Mouse (Mus musculus): ENCODE results near the gene Kat8.
"Not testable (repeated sequence)": the region's sequence is repeated elsewhere in the genome, so short reads cannot be mapped to it uniquely, and the experiment has no call there.

Kat8 gene

DNA sequence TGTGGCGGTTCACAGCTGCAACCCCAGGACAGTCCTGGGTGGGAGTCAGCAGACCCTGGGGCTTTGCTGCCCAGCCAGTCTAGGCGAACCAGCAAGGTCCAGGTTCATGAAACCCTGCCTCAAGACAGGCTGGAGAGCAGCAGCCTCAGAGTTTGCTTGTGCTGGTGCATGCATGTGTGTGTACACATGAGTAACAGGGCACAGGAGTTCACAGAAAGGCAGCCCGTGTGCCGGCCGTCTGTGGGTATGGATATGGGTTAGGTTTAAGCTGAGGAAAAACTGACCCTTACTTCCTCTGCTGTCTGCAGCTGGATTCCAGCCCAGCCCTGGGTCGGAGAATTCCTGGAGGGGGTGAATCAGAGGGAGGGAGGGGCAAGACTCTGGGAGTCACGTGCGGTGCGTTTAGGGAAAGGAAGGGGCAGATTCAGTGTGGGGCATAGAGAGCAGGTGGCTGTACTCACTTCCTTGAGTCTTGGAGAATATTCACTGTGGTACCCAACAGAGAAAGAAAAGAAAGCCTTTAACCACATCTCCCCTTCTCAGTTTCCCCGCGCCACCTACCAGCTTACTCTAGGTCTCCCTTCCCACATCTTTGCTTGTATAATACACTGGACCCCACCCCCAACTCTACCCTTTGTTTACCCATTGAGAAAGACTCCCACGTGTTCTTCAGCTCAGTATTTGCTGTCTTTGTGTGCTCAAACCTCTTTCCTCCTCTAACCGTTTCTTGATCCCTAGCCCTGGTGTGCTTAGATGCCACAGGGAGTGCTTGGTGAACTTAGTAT, 19.2 kb downstream of the Kat8 start:
- in situ Hi-C loops (cut with MboI, MseI): no loop called here

DNA sequence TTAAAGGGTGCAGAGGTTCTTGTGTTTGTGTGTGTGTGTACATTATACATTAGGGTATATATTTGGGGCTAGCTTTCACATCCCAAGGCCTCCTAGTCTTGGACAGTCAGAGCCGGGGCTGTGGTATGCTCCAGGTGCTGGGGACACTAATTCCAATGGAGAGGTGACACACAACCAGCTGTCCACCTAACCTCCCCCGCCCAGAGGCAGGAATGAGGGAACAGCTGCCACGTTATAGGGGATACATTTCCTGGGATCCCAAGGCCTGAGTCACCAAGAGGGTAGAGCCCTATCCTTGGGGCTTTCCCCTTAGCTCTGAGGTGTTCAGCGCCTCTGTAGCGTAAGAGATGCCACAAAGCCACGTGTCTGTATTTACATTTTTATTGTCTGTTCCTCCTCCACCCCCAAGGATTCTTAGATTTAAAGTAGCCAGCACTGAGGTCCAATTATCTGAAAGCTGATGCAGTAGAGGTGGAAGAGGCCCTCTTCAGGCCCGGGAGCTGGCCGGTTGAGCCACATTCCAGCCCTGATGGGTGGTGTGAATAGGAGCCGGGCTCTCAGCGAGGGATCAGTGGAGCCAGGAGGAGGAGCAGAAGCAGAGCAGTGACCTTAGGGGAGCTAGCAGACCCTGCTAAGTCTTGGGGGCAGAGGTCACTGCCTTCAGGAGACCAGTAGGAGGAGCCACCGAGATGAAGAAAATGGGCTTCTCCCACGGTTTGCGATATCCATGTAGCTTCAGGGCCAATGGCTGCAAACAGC, 20.1 kb downstream of the Kat8 start:
- in situ Hi-C loops (cut with MboI, MseI): no loop called here

- in situ Hi-C loops (cut with MboI, MseI): no loop called here
Observed at GRCm38 (mm10) chr7:127934075-127934474, 21.8 kb downstream of the Kat8 start.

DNA sequence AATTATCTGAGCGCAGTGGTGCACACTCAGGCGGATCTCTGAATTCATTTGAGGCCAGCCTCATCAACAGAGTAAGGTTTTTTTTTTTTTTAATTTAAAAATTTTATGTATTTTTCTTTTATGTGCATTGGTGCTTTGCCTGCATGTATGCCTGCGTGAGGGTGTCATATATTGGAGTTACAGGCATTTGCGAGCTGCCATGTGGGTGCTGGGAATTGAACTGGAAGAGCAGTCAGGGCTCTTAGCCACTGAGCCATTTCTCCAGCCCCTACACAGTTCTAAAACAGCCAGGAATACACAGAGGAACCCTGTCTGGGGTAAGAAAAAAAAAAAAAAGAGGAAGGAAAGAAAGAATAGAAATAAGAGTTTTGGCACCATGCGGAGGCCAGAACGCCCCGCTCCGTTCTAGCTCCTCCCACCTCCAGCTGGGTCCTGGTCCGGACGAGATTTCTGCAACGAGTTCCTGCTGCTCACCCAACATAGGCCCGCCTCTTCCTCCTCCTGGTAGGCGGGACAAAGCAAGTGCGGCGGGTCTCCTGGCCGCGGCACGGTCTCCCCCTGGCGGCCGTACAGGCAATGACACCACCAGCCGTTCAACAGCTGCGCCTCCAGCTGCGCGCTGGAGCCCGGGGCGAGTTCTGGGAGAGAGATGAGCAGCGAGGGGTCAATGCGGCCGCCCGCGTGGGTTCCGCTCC, 22.9 kb downstream of the Kat8 start:
- in situ Hi-C loops (cut with MboI, MseI): no loop called here

GRCm38 (mm10) chr7:127935748-127936159, 23.4 kb downstream of the Kat8 start:
- in situ Hi-C loops (cut with MboI, MseI): no loop called here

- in situ Hi-C loops (cut with MboI, MseI): no loop called here
Observed at GRCm38 (mm10) chr7:127936216-127936884, 24.0 kb downstream of the Kat8 start.

- in situ Hi-C loops (cut with MboI, MseI): not testable (repeated sequence)
Observed at GRCm38 (mm10) chr7:127942097-127942496, 29.8 kb downstream of the Kat8 start.

DNA sequence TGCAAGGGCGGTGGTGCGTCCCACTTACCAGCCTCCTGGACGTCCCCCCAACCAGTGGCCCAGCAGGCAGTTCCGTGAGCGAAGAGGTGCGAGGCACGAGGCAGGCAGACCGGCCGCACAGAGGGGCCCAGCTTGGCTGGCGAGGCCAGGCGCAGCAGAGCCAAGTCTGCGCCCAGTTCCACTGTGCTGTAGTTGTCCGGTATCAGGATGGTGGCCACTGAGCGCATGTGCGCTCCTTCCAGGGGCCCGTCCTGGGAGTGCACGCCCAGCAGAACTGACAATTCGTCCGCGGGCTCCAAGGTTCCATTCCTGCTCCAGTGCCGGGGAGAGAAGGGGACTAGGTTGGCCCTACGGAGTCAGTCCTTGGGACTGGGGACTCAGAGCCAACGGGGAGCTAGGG, 32.3 kb downstream of the Kat8 start:
- in situ Hi-C loops (cut with MboI, MseI): no loop called here

- in situ Hi-C loops (cut with MboI, MseI): no loop called here
Observed at GRCm38 (mm10) chr7:127946470-127947023, 34.2 kb downstream of the Kat8 start, which contains the start of gene Prss36. Gene Prss36, minus strand, starts transcription at chr7:127946725.

- in situ Hi-C loops (cut with MboI, MseI): no loop called here
Observed at GRCm38 (mm10) chr7:127952864-127953581, 40.7 kb downstream of the Kat8 start.

DNA sequence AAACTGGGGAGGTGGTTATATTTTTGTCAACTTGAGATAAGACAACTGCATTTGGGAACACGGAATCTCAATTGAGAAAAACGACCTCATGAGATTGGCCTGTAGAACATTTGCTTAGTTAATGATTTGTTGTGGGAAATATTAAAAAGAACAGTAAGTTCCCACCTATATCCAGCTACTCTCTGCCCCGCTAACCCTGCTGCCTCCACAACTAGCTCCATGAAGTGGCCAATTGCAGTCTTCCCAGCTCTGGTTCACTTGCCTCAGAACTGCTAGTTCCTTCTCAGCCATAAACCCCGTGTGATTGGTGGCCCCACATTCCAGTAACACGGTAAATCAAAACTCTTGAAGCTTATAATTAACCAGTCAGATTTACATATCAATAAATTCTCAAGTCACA, 47.0 kb downstream of the Kat8 start:
- in situ Hi-C loops (cut with MboI, MseI): no loop called here

DNA sequence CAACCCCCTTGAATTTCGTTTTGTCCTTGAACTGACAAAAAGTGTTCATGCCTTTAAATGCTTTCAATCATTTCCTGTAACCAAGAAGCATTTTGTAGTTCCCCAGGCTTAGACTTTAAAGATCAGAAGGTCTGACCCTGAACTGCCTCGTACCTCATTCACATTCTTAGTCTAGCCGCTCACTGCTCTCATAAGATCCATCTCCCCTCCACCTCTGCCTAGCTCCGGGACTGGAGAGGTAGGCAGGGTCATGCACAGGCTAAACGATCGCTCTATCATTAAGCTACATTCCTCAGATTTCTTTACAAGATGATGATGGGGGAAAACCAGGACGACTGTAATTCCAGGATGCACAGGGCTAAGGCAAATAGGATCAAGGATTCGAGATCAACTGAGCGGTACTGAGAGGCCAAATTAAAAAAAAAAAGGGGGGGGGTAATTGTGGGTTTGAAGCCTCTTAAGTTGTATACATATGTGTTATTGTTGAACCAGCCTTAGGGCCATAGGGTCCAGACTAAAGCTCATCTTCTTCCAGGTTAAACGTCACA, 54.1 kb downstream of the Kat8 start:
- in situ Hi-C loops (cut with MboI, MseI): no loop called here

- in situ Hi-C loops (cut with MboI, MseI): no loop called here
Observed at GRCm38 (mm10) chr7:127967004-127967921, 54.9 kb downstream of the Kat8 start, which contains the start of gene Fus. Gene Fus, plus strand, starts transcription at chr7:127967457.

DNA sequence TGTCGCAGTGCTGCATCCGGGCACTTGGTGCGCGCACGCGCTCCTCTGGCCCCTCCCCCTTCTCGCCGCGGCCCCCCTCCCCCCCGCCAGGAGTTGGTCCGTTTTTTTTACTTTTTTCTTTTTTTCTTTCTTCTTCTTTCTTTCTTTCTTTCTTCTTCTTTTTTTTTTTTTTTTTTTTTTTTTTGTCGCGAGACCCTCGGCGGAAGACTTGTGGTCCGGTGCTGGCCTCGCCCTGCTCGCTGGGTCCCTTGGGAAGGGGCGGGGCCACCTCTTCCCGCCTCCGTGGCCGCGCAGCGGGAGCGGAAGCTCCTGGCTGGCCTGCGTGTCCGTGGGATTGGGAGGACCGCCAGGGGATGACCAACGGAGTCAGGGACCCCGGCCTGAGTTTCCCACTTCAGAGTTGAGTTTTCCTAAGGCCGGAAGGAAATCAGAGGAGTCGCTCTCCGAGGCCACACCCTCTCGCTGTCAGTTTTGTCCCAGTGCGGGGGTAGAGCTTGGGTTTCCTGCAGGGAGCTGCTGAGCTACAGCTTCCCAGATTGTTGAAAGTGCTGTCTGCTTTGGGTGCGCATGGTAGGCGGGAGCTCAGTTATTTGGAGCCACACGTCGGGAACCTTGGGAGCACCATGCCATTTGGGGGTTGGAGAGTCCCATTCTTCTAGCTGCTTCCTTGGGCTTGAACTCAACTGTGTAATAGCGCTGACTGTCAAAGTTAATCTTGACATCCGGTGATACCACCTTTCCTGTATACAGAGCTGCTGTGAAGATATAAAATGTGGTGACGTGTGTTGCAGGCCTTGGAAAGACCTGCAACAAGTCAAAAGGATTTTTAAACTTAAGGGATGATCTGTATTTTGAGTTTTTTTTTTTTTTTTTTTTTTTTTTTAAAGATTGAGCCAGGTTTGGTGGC, 55.9 kb downstream of the Kat8 start:
- in situ Hi-C loops (cut with MboI, MseI): no loop called here

DNA sequence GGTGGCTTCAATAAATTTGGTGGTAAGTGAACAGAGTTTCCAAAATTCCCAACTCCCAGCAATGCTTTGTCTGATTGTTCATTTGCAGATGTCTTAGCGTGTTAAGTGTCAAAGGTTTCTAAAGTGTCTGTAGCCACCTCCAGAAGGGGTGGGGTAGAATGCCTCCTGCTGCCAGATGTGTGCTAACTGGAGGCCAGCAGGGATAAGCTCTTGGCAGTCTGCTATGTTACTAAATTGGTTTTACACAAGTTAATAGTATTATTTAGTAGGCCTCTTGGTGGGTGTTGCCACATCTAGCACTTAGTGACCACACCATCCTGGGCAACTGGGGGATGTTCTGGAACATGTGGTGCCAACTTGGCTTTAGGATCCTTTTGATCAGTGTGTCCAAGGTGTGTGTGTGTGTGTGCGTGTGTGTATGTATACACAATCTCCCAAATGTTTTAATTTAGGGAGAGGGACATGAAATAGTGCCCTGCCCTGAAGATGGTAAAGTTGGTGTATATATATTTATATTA, 62.2 kb downstream of the Kat8 start:
- in situ Hi-C loops (cut with MboI, MseI): no loop called here

Measured in T-helper 17 cell (primary cell).